Mouse (Mus musculus) splenic B cell, adult 2 months (primary cell): ENCODE results near the gene Sap30l.
A peak's percentile ranks its signal among the peaks of the same experiment; 100 is the strongest.

Experiments
- DNase-seq: peaks from one replicate; pipeline ENCODE4 v3.0.0-alpha.2; 2011; ENCODE audit warnings: low read depth, low spot score
- H3K27me3 ChIP-seq: 2 replicates; pipeline ENCODE4 v1.6.1; 2012; ENCODE audit warnings: mild to moderate bottlenecking, low read length, moderate library complexity, mixed read lengths; ENCODE audit not compliant: control insufficient read depth, poor library complexity, insufficient read depth, severe bottlenecking
- H3K36me3 ChIP-seq: 2 replicates; pipeline ENCODE4 v1.6.1; 2012; ENCODE audit warnings: mild to moderate bottlenecking, low read length, moderate library complexity, mixed read lengths; ENCODE audit not compliant: control insufficient read depth, poor library complexity, insufficient read depth, severe bottlenecking

Sap30l gene

DNA sequence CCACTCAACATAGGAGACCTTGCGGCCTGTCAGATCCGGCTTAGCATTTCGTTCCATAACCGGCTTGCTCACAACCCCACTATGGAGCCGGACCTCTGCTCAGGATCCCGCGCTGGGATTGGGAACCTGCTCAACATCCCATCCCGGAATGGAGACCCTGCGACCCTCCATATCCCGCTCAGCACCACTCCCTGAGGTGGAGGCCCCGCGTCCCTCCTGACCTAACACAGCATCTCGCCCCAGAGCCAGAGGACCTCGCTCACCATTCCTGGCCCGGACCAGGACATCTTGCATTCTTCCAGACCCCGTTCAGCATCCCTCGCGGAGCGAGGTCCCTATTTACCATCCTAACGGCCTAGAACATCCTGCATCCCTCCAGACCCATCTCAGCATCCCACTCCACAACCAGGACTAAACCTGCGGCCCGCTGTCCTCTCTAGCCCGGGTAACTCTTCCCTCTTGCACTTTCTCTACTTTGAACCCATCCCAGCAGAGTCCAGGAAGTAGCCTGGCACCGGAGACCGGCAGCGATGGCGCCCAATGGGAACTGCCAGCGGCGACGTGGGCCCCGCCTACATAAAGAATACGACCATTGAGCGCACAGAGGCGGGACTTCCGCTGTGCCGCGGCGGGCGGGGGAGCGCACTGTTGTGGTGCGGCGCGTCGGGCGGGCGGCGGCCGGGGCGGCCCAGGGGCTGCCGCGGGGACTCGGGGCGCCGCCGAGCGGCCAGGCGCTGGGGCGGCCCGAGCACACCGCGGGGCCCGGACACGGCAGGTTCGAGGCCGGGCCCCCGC is at the start of gene Sap30l:
Sap30l (plus strand) TSS at position 667 of the 795 bp plus-strand sequence.
- peak; percentile 95 for DNase-seq
- H3K36me3 ChIP-seq = no peaks in the 10 kb centered on the region
- H3K27me3 ChIP-seq = no peaks in the 10 kb centered on the region

GRCm38 (mm10) chr11:57753538-57754203 is 47.8 kb upstream of the Sap30l start:
- H3K27me3 ChIP-seq = no peaks in the 10 kb centered on the region
- H3K36me3 ChIP-seq = peaks cover 2% of the 10 kb centered on the region; the same call in 1 of the 2 replicates
- DNase-seq = no peak

GRCm38 (mm10) chr11:57758621-57759020 is 42.8 kb upstream of the Sap30l start:
- DNase-seq = peak; percentile 4
- no peaks in the 10 kb centered on the region; the same call in 1 of the 2 replicates for H3K36me3 ChIP-seq
- H3K27me3 ChIP-seq = no peaks in the 10 kb centered on the region

GRCm38 (mm10) chr11:57760509-57761058 is 40.9 kb upstream of the Sap30l start:
- no peak for DNase-seq
- no peaks in the 10 kb centered on the region for H3K27me3 ChIP-seq
- H3K36me3 ChIP-seq = no peaks in the 10 kb centered on the region; the same call in 1 of the 2 replicates

GRCm38 (mm10) chr11:57761347-57761746 is 40.1 kb upstream of the Sap30l start:
- DNase-seq = no peak
- Histone ChIP-seq H3K27me3 (no peaks in the 10 kb centered on the region), H3K36me3 (no peaks in the 10 kb centered on the region; the same call in 1 of the 2 replicates)

- Histone ChIP-seq H3K27me3 (no peaks in the 10 kb centered on the region), H3K36me3 (no peaks in the 10 kb centered on the region; the same call in none of the 2 replicates)
- DNase-seq = peak; percentile 14
These were observed 37.3 kb upstream of the Sap30l start for GRCm38 (mm10) chr11:57764124-57764523.

DNA sequence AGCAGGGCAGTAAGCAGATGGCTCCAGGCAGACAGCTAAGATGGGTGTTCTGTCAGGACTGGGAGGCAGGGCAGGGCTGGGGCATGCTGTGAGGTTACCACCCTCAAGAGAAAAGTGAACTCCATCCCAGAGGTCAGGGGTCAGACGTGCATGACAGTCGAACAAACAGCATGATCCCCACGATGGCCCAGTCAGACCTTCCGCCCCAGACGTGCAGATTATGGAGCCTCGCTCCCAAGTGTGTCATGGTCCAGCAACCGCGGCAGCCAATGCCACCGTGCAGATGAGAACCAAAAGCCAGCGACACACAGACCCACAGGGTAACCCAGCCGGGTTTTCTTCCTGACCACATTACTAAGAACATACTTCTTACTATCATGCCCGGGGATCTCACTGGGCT is 34.8 kb upstream of the Sap30l start:
- no peak for DNase-seq
- Histone ChIP-seq H3K36me3 (no peaks in the 10 kb centered on the region; the same call in none of the 2 replicates), H3K27me3 (no peaks in the 10 kb centered on the region)

DNA sequence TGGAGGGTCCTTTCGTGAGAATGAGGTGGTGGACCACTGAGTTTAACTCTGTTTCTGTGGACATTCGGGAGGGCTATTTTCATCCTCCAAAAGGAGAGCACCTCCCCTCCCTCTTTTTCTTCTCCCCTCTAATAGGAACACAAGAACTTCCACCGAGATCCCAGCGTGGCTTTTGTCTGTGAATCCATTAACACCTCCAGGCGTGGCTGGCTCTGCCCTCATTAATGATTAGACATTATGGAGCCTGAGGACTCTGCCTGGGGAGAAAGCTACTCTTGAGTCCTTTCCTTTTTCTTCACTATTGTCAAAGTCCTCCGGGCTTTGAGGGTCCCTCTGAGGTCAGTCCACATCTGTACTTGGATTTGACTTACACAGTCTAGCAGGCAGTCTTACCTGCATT is 34.3 kb upstream of the Sap30l start:
- Histone ChIP-seq H3K27me3 (no peaks in the 10 kb centered on the region), H3K36me3 (no peaks in the 10 kb centered on the region; the same call in none of the 2 replicates)
- no peak for DNase-seq

DNA sequence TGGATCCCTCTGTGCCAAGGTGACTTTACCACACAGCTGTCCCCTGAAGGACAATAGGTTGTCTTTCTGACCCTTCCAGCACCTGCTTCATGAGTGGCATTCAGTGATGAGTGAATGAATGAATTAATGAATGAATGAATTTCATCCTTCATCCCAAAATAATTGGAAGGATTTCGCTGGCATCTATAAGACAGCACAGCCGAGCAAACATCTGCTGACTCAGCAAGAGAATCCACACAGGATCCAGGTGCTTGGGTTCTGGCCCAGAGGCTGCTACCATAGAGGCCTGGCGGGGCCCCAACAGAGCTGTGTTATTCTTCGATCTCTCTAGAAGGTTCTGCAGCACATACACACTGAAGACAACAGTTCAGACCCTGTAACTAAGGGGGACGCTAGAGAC is 30.7 kb upstream of the Sap30l start:
- DNase-seq = no peak
- H3K36me3 ChIP-seq = no peaks in the 10 kb centered on the region; the same call in 1 of the 2 replicates
- no peaks in the 10 kb centered on the region for H3K27me3 ChIP-seq

DNA sequence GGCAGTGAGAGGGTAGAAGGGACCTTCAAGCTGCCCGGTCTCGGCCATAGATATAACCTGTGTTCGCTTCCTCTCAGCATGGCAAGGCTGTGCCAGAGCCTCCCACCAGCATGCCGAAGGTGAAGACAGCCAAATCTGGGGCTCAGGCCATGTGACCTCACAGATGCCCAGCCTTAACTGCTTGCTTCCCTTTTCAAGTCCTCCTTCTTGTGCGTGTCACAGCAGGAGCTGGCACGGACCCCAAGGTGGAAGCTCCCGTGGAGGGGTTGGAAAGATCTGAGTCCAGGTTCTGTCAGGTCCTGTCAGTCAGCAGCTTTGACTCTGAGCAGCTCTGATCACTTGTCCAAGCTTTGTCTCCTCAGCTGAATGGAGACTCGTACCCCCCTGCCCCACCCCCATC is 29.8 kb upstream of the Sap30l start:
- Histone ChIP-seq H3K27me3 (no peaks in the 10 kb centered on the region), H3K36me3 (no peaks in the 10 kb centered on the region; the same call in none of the 2 replicates)
- no peak for DNase-seq

- no peak for DNase-seq
- no peaks in the 10 kb centered on the region for H3K27me3 ChIP-seq
- no peaks in the 10 kb centered on the region; the same call in none of the 2 replicates for H3K36me3 ChIP-seq
These were observed 28.0 kb upstream of the Sap30l start for GRCm38 (mm10) chr11:57773479-57773878.

DNA sequence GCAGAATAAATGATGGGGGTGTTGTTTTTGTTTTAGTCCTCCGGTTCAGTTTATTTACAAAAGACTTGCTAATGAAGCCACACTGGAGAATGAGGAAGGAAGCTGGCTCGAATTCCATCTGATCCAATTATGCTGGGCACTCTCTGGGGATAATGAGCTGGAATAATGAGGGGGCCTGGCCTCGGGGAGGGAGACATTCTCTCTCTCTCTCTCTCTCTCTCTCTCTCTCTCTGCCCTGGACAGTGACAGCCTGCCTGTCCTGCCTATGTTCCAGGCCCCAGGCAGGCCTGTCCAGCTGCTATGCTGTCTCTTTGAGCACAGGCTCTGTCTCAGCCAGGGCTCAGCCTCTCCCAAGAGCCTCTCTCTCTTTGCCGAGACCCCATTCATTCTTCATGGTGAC is 27.5 kb upstream of the Sap30l start:
- H3K36me3 ChIP-seq = no peaks in the 10 kb centered on the region; the same call in none of the 2 replicates
- DNase-seq = no peak
- no peaks in the 10 kb centered on the region for H3K27me3 ChIP-seq

- H3K27me3 ChIP-seq = no peaks in the 10 kb centered on the region
- H3K36me3 ChIP-seq = no peaks in the 10 kb centered on the region; the same call in none of the 2 replicates
- no peak for DNase-seq
These were observed 25.6 kb upstream of the Sap30l start for GRCm38 (mm10) chr11:57775868-57776267.

- no peak for DNase-seq
- Histone ChIP-seq H3K27me3 (no peaks in the 10 kb centered on the region), H3K36me3 (peaks cover 3% of the 10 kb centered on the region)
These were observed 24.9 kb upstream of the Sap30l start for GRCm38 (mm10) chr11:57776546-57776945.

DNA sequence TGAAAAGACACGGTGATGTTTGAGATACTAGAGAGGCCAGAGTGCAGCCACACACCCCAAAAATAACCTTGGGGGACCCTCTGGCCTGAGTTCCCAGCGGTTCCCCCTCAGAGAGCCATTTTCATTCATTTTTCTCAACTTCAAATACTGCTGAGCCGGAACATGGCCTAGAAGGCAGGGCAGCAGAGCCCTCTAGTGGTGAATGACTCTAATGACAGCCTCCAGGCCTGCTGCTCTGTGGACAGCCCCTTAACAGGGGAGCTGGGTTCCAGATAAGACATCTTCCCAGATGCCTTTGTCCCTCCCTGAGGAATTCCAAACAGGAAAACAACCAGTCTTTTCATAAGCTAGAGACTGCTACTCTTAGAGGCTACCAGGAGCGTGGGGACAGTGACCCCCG is 23.1 kb upstream of the Sap30l start:
- H3K36me3 ChIP-seq = peaks cover 3% of the 10 kb centered on the region
- H3K27me3 ChIP-seq = no peaks in the 10 kb centered on the region
- peak; percentile 79 for DNase-seq
